9 mouse cellular contexts compared by ENCODE assay signal in the genomic region with DNA sequence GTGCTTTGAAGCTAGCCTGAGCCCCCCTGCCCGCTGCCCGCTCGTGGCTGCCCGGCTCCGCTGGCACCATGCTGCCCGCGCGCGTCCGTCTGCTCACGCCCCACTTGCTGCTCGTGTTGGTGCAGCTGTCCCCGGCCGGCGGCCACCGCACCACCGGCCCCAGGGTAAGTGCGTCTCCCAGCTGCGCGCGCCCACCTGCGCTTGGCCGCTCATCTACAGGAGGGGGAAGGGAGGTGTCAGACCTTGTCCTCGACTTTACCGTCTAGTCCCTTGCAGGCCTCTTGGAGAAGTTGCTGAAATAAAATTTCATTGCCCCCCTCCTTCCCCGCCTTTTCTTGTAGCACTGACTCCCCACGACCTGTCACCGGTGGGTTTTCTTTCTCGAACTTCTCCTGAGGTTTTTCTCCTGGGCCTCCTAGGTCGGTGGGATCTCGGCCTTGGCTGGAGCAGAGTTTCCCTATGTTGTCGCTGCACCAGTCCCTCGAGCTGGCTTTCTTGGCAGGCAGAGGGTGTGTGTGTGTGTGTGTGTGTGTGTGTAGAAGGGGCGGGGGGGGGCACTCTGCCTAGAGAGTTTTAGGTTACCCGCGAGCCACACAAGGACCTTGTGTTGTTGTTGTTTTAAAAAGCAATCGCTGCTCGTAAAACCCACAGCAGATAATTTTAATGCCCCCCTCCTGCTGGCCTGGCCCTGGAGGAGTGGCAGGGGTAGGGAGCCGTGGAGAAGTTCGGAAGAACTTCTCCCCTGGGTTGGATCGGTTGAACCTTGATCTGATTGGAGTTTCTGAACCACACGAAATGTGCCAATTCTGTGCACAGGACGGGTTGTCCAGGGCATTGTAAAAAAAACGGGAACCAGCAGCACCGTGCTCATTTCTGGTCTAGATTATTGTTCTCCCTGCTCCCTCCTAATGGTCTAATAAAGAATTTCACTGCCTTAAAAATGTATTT. TPM values are rescaled to one million over a fixed set of nuclear protein-coding genes. Genes with fewer than 3 reads are reported as not detected.
DNase-seq lines count a peak whose midpoint lies in the region; ATAC-seq and TF ChIP-seq lines count a peak whose summit lies in the region.
"Had no signal": no experiment of that assay in that cellular context is flagged by ENCODE, and none has a peak within 500 bp of the region (broad histone marks: within the 10 kb centered on the region; RNA-seq: fewer than 3 reads in every experiment).

No protein-coding gene starts in this region.

- 4% methylated on average over 44 of the region's 45 CpGs for WGBS in lung, embryonic 14.5 days
- 3% methylated on average over 43 of the region's 45 CpGs for WGBS in embryonic facial prominence, embryonic 11.5 days
- 3% methylated on average over 40 of the region's 45 CpGs for WGBS in hindbrain, postnatal 0 days
- 6% methylated on average over 45 of the region's 45 CpGs for WGBS in midbrain, embryonic 11.5 days

- peak overlapping the region; percentile 91 for H3K4me2 ChIP-seq in lung, embryonic 14.5 days
- H3K4me2 ChIP-seq in embryonic facial prominence, embryonic 11.5 days (ENCODE audit: low read depth, low read length) = peak overlapping the region; percentile 90
- peak overlapping the region; percentile 88 for H3K4me2 ChIP-seq in hindbrain, postnatal 0 days (ENCODE audit: low read depth, low read length)
- peak overlapping the region; percentile 95 for H3K4me2 ChIP-seq in midbrain, embryonic 11.5 days

- no peak overlapping the region for H3K27ac ChIP-seq in lung, embryonic 14.5 days (ENCODE audit: low read depth)
- H3K27ac ChIP-seq in embryonic facial prominence, embryonic 11.5 days (replicated peaks; ENCODE audit: low read depth, low read length) = no peak overlapping the region
- H3K27ac ChIP-seq in hindbrain, postnatal 0 days = peak overlapping the region; percentile 60; the same call in 1 of the 2 replicates
- H3K27ac ChIP-seq in midbrain, embryonic 11.5 days (ENCODE audit: low read depth, low read length) = no peak overlapping the region

- peak overlapping the region; percentile 44 for H3K4me3 ChIP-seq in lung, embryonic 14.5 days (ENCODE audit: low read depth, low read length)
- peak overlapping the region; percentile 74 for H3K4me3 ChIP-seq in embryonic facial prominence, embryonic 11.5 days (ENCODE audit: low read depth, low read length)
- H3K4me3 ChIP-seq in hindbrain, postnatal 0 days (ENCODE audit: low read length) = peak overlapping the region; percentile 70
- H3K4me3 ChIP-seq in midbrain, embryonic 11.5 days (ENCODE audit: low read depth, low read length) = peak overlapping the region; percentile 77

- H3K9ac ChIP-seq in lung, embryonic 14.5 days = peak overlapping the region; percentile 16; the same call in 1 of the 2 replicates
- peak overlapping the region; percentile 59 for H3K9ac ChIP-seq in embryonic facial prominence, embryonic 11.5 days (replicated peaks; ENCODE audit: low read length)
- peak overlapping the region; percentile 82 for H3K9ac ChIP-seq in hindbrain, postnatal 0 days (replicated peaks; ENCODE audit: low read length)
- H3K9ac ChIP-seq in midbrain, embryonic 11.5 days (ENCODE audit: low read length) = peak overlapping the region; percentile 78

- H3K27me3 ChIP-seq in lung, embryonic 14.5 days (ENCODE audit: insufficient read depth, low read length) = peaks cover 40% of the 10 kb centered on the region
- no peaks in the 10 kb centered on the region for H3K27me3 ChIP-seq in embryonic facial prominence, embryonic 11.5 days (ENCODE audit: control insufficient read depth, insufficient read depth, low read length)
- H3K27me3 ChIP-seq in hindbrain, postnatal 0 days (ENCODE audit: insufficient read depth, low read length) = no peaks in the 10 kb centered on the region
- peaks cover 2% of the 10 kb centered on the region; the same call in 1 of the 2 replicates for H3K27me3 ChIP-seq in midbrain, embryonic 11.5 days (ENCODE audit: control insufficient read depth, insufficient read depth, low read length)

- no peaks in the 10 kb centered on the region for H3K9me3 ChIP-seq in lung, embryonic 14.5 days (ENCODE audit: low read depth, low read length)
- H3K9me3 ChIP-seq in embryonic facial prominence, embryonic 11.5 days (replicated peaks; ENCODE audit: control insufficient read depth, low read length) = no peaks in the 10 kb centered on the region
- H3K9me3 ChIP-seq in hindbrain, postnatal 0 days (ENCODE audit: low read length) = no peaks in the 10 kb centered on the region
- H3K9me3 ChIP-seq in midbrain, embryonic 11.5 days (ENCODE audit: control insufficient read depth, low read length) = no peaks in the 10 kb centered on the region

- H3K36me3 ChIP-seq in lung, embryonic 14.5 days (ENCODE audit: insufficient read depth) = no peaks in the 10 kb centered on the region
- H3K36me3 ChIP-seq in embryonic facial prominence, embryonic 11.5 days (replicated peaks; ENCODE audit: control insufficient read depth, insufficient read depth, low read depth, low read length) = no peaks in the 10 kb centered on the region
- no peaks in the 10 kb centered on the region for H3K36me3 ChIP-seq in hindbrain, postnatal 0 days (ENCODE audit: insufficient read depth, low read length)
- no peaks in the 10 kb centered on the region for H3K36me3 ChIP-seq in midbrain, embryonic 11.5 days (ENCODE audit: control insufficient read depth, insufficient read depth, low read length)

- peak; percentile 61 for ATAC-seq in lung, embryonic 14.5 days (ENCODE audit: insufficient read depth)
- ATAC-seq in embryonic facial prominence, embryonic 11.5 days (replicated peaks; ENCODE audit: insufficient number of reproducible peaks, low FRiP score, low TSS enrichment, low read depth) = peak; percentile 42
- ATAC-seq in hindbrain, postnatal 0 days = peak; percentile 30
- ATAC-seq in midbrain, embryonic 11.5 days (ENCODE audit: low FRiP score) = peak; percentile 77
- no peak for ATAC-seq in megakaryocyte-erythroid progenitor cell, adult 5-6 weeks (replicated peaks; ENCODE audit: low FRiP score, low TSS enrichment, poor library complexity, severe bottlenecking)

- no peak for DNase-seq in lung, embryonic 14.5 days
- DNase-seq in lung, postnatal 36 days = no peak
- DNase-seq in adrenal gland, postnatal 36 days = peak; percentile 41 to 52
- DNase-seq in embryonic facial prominence, embryonic 11.5 days (ENCODE audit: low spot score) = peak; percentile 35
- DNase-seq in hindbrain, postnatal 0 days (ENCODE audit: low spot score) = peak; percentile 36
- DNase-seq in midbrain, embryonic 11.5 days (ENCODE audit: low spot score, missing footprints) = peak; percentile 84
- no peak for DNase-seq in left cerebral cortex, adult 8-10 months (ENCODE audit: low spot score in 2 of 2)

- no peaks in the 10 kb centered on the region for H3K4me1 ChIP-seq in lung, embryonic 14.5 days (ENCODE audit: insufficient read depth)
- H3K4me1 ChIP-seq in embryonic facial prominence, embryonic 11.5 days (ENCODE audit: control insufficient read depth, insufficient read depth, low read length) = no peaks in the 10 kb centered on the region; the same call in 1 of the 2 replicates
- H3K4me1 ChIP-seq in hindbrain, postnatal 0 days (ENCODE audit: insufficient read depth, low read length) = peaks cover 12% of the 10 kb centered on the region
- H3K4me1 ChIP-seq in midbrain, embryonic 11.5 days (ENCODE audit: control insufficient read depth, insufficient read depth, low read length) = peaks cover 11% of the 10 kb centered on the region

- TF ChIP-seq CTCF in lung, embryonic 14.5 days (IDR thresholded peaks at IDR 0.05; ENCODE audit: low read depth) = no peak
- peak; percentile 21; the same call in 1 of the 2 replicates for TF ChIP-seq CTCF in hindbrain, postnatal 0 days (IDR thresholded peaks at IDR 0.05; ENCODE audit: low read depth)

RNA-seq across cellular contexts. Expression of a gene that starts 0.7 kb away (rescaled TPM):
- 0.55 and 0.63 TPM in 2 replicates for polyA plus RNA-seq in lung, embryonic 14.5 days (2014; fragmentation: Nextera tagmentation; extraction: Ambion mirVana)
- total RNA-seq in adrenal gland, postnatal 36 days (2021) = 100 to 1,000 TPM; 143 to 169 TPM
- polyA plus RNA-seq in embryonic facial prominence, embryonic 11.5 days (2014; fragmentation: Nextera tagmentation; extraction: Ambion mirVana) = 13.2 and 15.5 TPM in 2 replicates
- total RNA-seq in hindbrain, postnatal 0 days (2014; rRNA removed) = 32.7 and 42.0 TPM in 2 replicates
- 30.5 and 31.5 TPM in 2 replicates for polyA plus RNA-seq in hindbrain, postnatal 0 days (2015; fragmentation: Nextera tagmentation; extraction: Ambion mirVana)
- 17.3 and 19.0 TPM in 2 replicates for polyA plus RNA-seq in midbrain, embryonic 11.5 days (2014; fragmentation: Nextera tagmentation; extraction: Ambion mirVana)
- 1.0 and 1.2 TPM in 2 replicates for total RNA-seq in megakaryocyte-erythroid progenitor cell, adult 5-6 weeks (2014; fragmentation: Nextera tagmentation)
- total RNA-seq in megakaryocyte-erythroid progenitor cell, adult 5-6 weeks (2017) = 0.42 TPM in 1 of 2 replicates, not detected in the other
- 10 to 100 TPM in 2 of 4 experiments, 1 to 10 TPM in 2; 7.4 to 12.4 (median 10.1) TPM for total RNA-seq in left cerebral cortex, adult 8-10 months (2022)

RNA-seq across cellular contexts. Expression of a gene that starts 58.8 kb away (rescaled TPM):
- polyA plus RNA-seq in lung, embryonic 14.5 days (2014; fragmentation: Nextera tagmentation; extraction: Ambion mirVana) = 0.53 and 1.0 TPM in 2 replicates
- total RNA-seq in adrenal gland, postnatal 36 days (2021) = not detected
- polyA plus RNA-seq in embryonic facial prominence, embryonic 11.5 days (2014; fragmentation: Nextera tagmentation; extraction: Ambion mirVana) = 0.20 TPM in 1 of 2 replicates, not detected in the other
- total RNA-seq in hindbrain, postnatal 0 days (2014; rRNA removed) = not detected in 2 replicates
- 0.11 TPM in 2 replicates for polyA plus RNA-seq in hindbrain, postnatal 0 days (2015; fragmentation: Nextera tagmentation; extraction: Ambion mirVana)
- polyA plus RNA-seq in midbrain, embryonic 11.5 days (2014; fragmentation: Nextera tagmentation; extraction: Ambion mirVana) = 0.26 and 0.44 TPM in 2 replicates
- not detected in 2 replicates for total RNA-seq in megakaryocyte-erythroid progenitor cell, adult 5-6 weeks (2014; fragmentation: Nextera tagmentation)
- 1.8 TPM in 1 of 2 replicates, not detected in the other for total RNA-seq in megakaryocyte-erythroid progenitor cell, adult 5-6 weeks (2017)
- total RNA-seq in left cerebral cortex, adult 8-10 months (2022) = not detected
- total RNA-seq: left cerebral cortex, postnatal 36 days had no signal

Comparison
In these comparisons a context has a peak if more than half of its experiments do, and no peak if none do; other contexts are left out.
1. DNase-seq: peak in adrenal gland, postnatal 36 days (2 of 2), embryonic facial prominence, embryonic 11.5 days (single experiment), hindbrain, postnatal 0 days (single experiment) and midbrain, embryonic 11.5 days (single experiment); none in lung, embryonic 14.5 days (single experiment), lung, postnatal 36 days (single experiment) and left cerebral cortex, adult 8-10 months (0 of 2).
2. H3K9ac ChIP-seq: peak in every context shown above with its lines; median percentile 82 in hindbrain, postnatal 0 days; 78 in midbrain, embryonic 11.5 days; 59 in embryonic facial prominence, embryonic 11.5 days; 16 in lung, embryonic 14.5 days.
3. Peak in every context shown above with its lines, with median percentiles within 50 percentile points of each other: H3K4me2 ChIP-seq and H3K4me3 ChIP-seq.